Mouse (Mus musculus): ENCODE data around the gene Gpc5.

DNA sequence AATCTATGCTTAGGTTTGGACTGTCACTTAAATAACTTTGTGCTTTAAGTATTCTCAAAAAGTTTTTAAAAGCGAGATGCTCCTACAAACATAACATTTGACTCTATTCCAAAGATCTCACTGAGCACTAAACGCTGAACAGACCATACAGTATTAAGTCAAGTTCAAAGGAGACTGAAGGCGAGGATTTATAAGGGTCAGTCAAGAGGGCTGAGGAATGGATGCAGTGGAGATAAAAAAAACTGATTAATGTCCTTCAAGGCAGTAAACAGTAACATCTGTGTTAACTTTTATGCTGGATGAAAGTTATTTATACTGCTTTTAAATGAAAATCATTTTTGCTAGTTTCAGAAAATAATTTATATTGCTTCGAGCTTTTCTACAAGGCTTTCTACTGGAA lies 906.9 kb downstream of the Gpc5 start:
- TF ChIP-seq EP300 (optimal IDR thresholded peaks at IDR 0.05) (no peak), CTCF (IDR thresholded peaks at IDR 0.05; ENCODE audit: low read depth) (no peak)
